Mouse (Mus musculus) megakaryocyte, embryonic 14.5 days (primary cell): Measurements from ENCODE around the gene Vps8. TPM values are rescaled to one million over a fixed set of nuclear protein-coding genes. Genes with fewer than 3 reads are reported as not detected.

Experiments
- H3K27me3 ChIP-seq: replicated peaks from 2 replicates; pipeline ENCODE3; 2012; ENCODE audit warnings: inconsistent platforms
- H3K36me3 ChIP-seq: replicated peaks from 2 replicates; pipeline ENCODE3; 2012; ENCODE audit warnings: low read length, inconsistent platforms, mixed read lengths
- H3K4me1 ChIP-seq: 2 replicates; pipeline ENCODE4 v1.6.1; 2012; ENCODE audit warnings: inconsistent platforms
- H3K4me3 ChIP-seq: replicated peaks from 2 replicates; pipeline ENCODE3; 2012; ENCODE audit warnings: moderate library complexity, mild to moderate bottlenecking, inconsistent platforms
- H3K9me3 ChIP-seq: 2 replicates; pipeline ENCODE4 v1.6.1; 2012; ENCODE audit warnings: inconsistent platforms
- FLI1 ChIP-seq: IDR thresholded peaks from 2 replicates; pipeline ENCODE4 v1.6.1; 2012; ENCODE audit warnings: low read length, inconsistent platforms, mixed read lengths
- GATA1 ChIP-seq: IDR thresholded peaks from 3 replicates; pipeline ENCODE4 v1.6.1; 2012; ENCODE audit warnings: mixed read lengths, low read length, inconsistent platforms, borderline replicate concordance
- polyA plus RNA-seq: library from polyadenylated mRNA; stranded (reverse); fragments of >175 nt; gene quantifications from 2 replicates; pipeline ENCODE4 v1.2.3, GENCODE M21; 2012; ENCODE audit warnings: low replicate concordance; ENCODE audit not compliant: insufficient read depth

Gene Vps8
- polyA plus RNA-seq, 1 experiment = 73.6 TPM

DNA sequence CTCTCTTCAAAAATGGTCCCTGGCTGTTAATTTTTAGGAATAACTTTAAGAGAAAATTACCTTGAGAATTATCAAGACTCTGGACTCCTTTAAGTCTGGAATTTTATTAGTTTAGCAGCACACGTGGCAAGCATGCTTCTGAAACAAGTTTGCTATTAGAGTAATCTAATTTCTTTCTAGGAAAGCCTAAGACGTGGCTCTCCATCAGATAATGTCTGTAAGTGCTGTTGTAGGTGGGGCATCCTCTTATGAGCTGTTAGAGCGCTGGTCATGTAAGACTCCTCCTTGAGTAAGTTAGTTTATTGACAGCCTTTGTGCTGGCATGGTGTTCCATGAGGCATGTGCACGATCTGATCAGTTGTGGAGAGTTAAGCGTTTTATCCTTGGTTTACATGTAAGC lies 5.2 kb downstream of the Vps8 start:
- Histone ChIP-seq H3K9me3 (peaks cover 5% of the 10 kb centered on the region), H3K4me1 (peaks cover 35% of the 10 kb centered on the region)
- TF ChIP-seq GATA1 (no peak), FLI1 (no peak)

DNA sequence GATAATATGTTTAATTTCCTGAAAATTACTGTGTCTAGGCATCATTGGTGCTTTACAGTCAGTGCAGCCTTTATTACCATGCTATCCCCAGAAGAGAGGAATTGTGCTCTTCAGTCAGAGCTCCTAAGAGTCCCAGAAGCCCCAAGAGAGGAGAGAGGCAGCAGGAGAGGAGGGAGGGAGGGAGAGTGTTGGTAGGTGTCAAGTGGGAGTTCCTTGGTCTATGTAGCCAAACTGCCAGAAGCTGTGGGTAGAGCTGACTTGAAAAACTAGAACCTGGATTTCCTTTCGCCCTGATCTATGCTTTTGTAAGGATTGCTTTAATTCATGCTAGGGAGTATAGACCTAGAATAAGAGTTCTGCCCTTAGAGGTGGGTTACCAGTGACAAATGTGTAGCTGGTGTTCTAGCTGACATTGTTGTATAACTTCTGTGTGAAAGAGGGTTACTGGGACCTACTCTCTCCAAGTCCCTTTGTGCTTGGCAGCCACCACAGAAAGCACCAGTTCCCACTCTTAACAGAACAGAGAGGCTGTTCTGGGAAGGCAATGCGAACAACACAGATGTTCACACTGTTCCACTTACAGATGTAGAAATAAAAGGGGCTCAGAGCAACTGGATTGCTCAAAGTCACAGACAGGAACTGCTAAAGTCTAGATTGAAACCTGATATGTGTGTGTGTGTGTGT lies 7.6 kb downstream of the Vps8 start:
- Histone ChIP-seq H3K27me3 (no peaks in the 10 kb centered on the region), H3K9me3 (peaks cover 5% of the 10 kb centered on the region), H3K4me1 (peaks cover 26% of the 10 kb centered on the region), H3K36me3 (peaks cover 31% of the 10 kb centered on the region), H3K4me3 (no peak overlapping the region)
- TF ChIP-seq GATA1 (no peak), FLI1 (no peak)

More for the DNA sequence above, 5.2 kb downstream of the Vps8 start:
- Histone ChIP-seq H3K36me3 (peaks cover 21% of the 10 kb centered on the region), H3K4me3 (no peak overlapping the region), H3K27me3 (no peaks in the 10 kb centered on the region)

DNA sequence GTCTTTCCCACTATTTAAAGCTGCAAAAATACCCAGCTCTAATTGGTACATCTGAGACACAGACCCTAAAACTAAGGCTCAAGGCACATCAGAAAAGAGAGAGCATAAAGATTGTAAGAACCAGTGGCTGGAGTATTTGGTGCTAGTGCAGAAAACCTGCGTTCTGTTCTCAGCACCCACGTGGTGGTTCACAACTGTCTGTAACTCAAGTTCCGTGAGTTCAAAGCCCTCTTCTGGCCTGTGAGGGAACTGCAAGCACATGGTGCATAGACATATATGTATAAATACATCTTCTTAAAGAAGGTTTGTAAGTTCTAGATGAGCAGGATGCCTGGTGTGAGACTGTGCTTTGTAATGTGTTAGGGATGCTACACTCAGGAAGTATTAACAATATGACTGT lies 8.7 kb downstream of the Vps8 start:
- Histone ChIP-seq H3K27me3 (no peaks in the 10 kb centered on the region), H3K9me3 (peaks cover 5% of the 10 kb centered on the region), H3K36me3 (peaks cover 36% of the 10 kb centered on the region), H3K4me1 (peaks cover 26% of the 10 kb centered on the region), H3K4me3 (no peak overlapping the region)
- TF ChIP-seq GATA1 (no peak), FLI1 (no peak)

DNA sequence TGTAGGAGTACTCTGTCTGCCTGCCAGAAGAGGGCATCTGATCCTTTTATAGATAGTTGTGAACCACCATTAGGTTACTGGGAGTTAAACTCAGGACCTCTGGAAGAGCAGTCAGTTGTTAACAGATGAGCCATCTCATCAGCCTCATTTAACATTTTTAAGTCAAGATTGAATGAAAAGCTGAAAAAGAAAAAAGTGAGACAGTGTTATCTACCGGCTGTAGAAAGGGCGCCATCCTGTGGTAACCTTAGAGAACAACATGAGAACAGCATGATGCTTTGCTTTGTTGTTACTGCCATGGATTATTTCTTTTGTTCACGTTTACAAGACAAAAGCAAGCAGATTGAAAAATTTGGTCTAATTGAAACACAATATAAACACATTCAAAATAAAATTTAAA lies 10.6 kb downstream of the Vps8 start:
- H3K27me3 ChIP-seq = no peaks in the 10 kb centered on the region
- H3K4me1 ChIP-seq = peaks cover 21% of the 10 kb centered on the region
- H3K36me3 ChIP-seq = peaks cover 55% of the 10 kb centered on the region
- TF ChIP-seq GATA1 (no peak), FLI1 (no peak)
- H3K9me3 ChIP-seq = peaks cover 5% of the 10 kb centered on the region
- H3K4me3 ChIP-seq = no peak overlapping the region

DNA sequence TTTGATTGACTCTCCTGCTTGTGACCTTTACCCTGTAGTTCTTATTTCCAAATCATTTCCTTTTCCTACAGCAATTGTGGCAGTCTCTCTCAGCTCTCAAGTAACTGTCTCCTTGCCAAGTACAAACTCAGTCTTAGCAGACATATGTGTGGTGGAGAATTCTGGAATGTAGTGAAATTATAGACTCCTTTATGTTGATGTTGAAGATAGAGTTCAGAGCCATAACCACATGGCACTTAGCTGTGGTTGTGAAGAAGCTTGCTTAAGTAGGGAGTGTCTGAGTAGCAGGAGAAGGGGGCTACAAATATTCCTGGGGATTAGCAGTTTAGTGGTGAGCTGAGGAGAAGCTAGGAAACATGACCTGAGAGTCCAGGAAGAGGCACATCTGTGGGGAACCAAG lies 18.1 kb downstream of the Vps8 start:
- no peaks in the 10 kb centered on the region for H3K4me1 ChIP-seq
- H3K4me3 ChIP-seq = no peak overlapping the region
- H3K36me3 ChIP-seq = peaks cover 93% of the 10 kb centered on the region
- H3K27me3 ChIP-seq = no peaks in the 10 kb centered on the region
- H3K9me3 ChIP-seq = no peaks in the 10 kb centered on the region
- TF ChIP-seq FLI1 (no peak), GATA1 (no peak)

DNA sequence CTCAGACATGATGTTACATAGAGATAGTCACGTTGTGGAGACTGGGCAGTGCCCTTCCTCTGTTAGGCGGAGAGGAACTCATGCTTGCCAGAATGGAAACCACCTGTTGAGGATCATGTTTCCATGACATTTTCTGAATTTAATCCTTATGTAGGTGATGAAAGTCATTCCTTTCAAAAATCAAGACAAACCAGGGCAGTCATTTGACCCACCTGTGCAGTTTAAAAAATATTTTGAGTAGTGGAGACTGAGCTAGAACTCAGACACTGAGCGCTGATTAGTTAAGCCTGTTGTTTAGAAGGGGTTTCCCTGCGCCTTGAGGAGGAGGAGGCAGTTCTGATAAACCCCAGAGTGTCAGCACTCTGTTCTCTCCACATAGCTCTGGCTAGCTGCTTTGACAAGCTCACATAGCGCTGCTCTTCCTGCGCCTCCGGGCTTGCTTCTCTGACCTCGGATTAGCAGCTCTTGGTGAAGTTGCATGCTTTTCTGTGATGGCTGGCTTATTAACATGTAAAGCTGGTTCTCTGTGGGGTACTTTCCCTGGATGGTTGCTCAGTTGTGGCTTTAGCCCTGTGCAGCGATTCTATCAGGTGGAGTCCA lies 22.2 kb downstream of the Vps8 start:
- Histone ChIP-seq H3K4me3 (no peak overlapping the region), H3K9me3 (no peaks in the 10 kb centered on the region), H3K27me3 (no peaks in the 10 kb centered on the region), H3K36me3 (peaks cover 90% of the 10 kb centered on the region), H3K4me1 (peaks cover 9% of the 10 kb centered on the region; the same call in 1 of the 2 replicates)
- TF ChIP-seq GATA1 (no peak), FLI1 (no peak)

DNA sequence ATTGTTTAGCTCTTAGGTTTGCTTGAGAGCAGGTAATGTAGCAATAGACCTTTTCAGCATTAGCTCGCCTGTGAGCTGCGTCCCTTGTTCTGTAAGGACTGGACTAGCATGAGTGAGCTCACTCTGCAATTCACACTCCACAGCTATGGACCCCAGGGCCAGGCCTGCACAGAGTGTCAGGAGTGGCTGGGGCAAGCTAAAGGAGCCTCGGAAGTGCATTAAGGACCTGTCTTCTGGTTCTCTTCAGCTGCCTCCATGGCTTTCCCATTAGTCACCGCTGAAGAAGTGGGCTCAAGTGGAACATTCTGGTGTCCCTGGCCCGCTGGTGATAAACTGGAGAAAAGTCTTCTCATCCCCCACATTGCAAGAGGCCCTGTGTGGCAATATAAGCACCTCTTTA lies 24.5 kb downstream of the Vps8 start:
- H3K9me3 ChIP-seq = no peaks in the 10 kb centered on the region
- no peak for TF ChIP-seq GATA1
- TF ChIP-seq FLI1 = no peak
- H3K4me1 ChIP-seq = peaks cover 11% of the 10 kb centered on the region; the same call in 1 of the 2 replicates
- no peaks in the 10 kb centered on the region for H3K27me3 ChIP-seq
- H3K4me3 ChIP-seq = no peak overlapping the region
- peaks cover 89% of the 10 kb centered on the region for H3K36me3 ChIP-seq

DNA sequence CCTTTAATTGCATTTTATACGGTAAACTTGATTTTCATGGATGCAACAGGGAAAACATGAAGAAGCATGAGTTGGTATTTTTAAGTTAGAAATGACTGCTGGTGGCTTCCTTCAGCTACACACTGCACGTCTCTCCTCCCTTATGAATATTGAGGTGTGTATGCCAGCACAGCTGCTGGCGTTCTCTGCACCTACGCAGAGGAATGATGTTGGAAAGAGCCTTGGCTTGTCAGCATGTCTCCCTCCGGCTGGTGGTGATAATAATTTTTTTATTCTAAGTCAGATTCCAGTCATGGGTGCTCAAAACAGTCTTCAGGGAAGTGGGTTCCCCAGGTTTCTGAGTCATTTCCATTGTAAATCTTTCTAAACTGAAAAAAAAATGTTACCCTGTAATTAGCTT lies 25.5 kb downstream of the Vps8 start:
- H3K9me3 ChIP-seq = no peaks in the 10 kb centered on the region
- peaks cover 85% of the 10 kb centered on the region for H3K36me3 ChIP-seq
- peaks cover 11% of the 10 kb centered on the region; the same call in 1 of the 2 replicates for H3K4me1 ChIP-seq
- TF ChIP-seq GATA1 (no peak), FLI1 (no peak)
- no peaks in the 10 kb centered on the region for H3K27me3 ChIP-seq
- H3K4me3 ChIP-seq = no peak overlapping the region

DNA sequence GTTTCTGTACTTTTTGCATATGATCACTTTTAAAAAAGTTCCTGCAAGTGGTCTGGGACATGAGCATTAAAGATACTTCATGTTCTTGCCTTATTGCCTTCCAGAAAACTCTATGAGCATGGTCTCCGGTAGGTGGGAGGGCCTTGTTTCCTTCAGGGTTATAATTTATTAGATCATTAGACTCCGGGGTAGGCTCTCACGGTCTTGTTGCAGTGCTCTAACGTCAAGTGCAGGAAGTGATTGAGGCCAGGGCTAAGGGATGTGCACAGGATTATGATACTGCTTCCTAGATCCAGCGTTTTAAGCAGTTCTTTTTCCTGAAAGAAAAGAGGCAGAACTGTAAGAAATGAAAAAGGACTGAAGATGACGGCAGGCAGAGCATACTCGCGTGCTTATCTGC lies 27.0 kb downstream of the Vps8 start:
- Histone ChIP-seq H3K9me3 (no peaks in the 10 kb centered on the region), H3K4me3 (no peak overlapping the region), H3K36me3 (peaks cover 82% of the 10 kb centered on the region), H3K4me1 (peaks cover 11% of the 10 kb centered on the region; the same call in 1 of the 2 replicates), H3K27me3 (no peaks in the 10 kb centered on the region)
- TF ChIP-seq FLI1 = no peak

DNA sequence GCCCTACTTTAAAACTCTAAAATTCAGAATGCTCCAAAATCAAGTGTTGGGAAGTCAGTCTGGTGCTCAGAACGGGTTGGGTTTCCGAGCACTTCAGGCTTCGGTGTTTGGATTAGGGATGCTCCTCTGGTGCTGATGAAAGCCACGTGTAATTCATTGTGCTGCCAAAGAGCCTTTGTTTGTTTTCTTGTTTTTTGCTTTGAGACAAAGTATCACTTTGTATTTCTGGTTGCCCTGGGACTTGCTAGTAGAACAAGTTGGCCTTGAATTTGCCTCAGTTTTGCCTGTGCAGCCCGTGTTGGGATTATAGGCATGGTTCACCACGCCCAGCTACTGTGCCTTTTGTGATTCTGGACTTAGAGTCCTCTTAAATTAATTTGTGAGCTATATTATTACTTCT lies 29.7 kb downstream of the Vps8 start:
- Histone ChIP-seq H3K27me3 (no peaks in the 10 kb centered on the region), H3K4me1 (peaks cover 8% of the 10 kb centered on the region; the same call in 1 of the 2 replicates)

More for the DNA sequence above, 29.7 kb downstream of the Vps8 start:
- no peak overlapping the region for H3K4me3 ChIP-seq
- no peak for TF ChIP-seq GATA1
- TF ChIP-seq FLI1 = no peak
- no peaks in the 10 kb centered on the region for H3K9me3 ChIP-seq
- peaks cover 80% of the 10 kb centered on the region for H3K36me3 ChIP-seq
